Mouse (Mus musculus): Measurements from ENCODE around the gene Dram1. TPM values are rescaled to one million over a fixed set of nuclear protein-coding genes. Genes with fewer than 3 reads are reported as not detected.

Dram1 gene
- polyA plus RNA-seq (2021), result 2.7 TPM

DNA sequence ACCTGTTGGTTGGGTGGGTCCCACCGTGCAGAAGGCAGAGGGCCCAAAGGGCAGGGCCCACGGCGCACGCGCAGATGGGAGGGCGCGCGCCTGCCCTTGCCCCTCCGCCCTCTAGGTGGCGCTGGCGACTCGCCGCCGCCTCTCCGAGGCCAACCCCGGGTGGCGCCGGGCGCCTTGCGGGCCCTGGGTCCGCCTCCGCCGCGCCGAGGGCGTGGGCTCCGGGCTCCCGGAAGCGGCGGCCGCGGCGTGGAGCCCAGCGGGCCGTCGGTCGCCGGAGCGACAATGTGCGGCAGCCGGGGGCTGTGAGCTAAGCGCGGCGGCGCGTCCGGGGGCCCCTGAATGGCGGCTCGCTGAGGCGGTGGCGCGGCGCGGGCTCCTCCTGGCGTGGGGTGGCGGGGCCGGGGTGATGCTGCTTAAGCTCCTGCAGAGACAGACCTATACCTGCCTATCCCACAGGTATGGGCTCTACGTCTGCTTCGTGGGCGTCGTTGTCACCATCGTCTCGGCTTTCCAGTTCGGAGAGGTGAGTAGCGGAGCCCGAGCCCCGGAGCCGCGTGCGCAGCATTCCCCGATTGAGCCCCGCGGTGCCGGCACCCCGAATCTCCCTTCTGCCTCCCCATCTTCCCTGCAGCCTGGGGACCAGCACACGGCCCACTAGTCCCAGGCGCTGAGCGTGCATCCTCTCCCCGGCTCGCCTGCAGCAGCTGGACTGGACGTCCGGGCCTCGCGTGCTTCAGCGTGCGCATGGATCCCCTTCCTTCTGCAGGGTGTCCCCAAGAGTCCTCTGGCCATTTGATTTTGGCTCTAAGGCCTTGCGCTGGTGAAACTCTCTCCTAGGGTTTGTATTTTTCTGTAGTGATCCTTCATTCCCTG lies at the start of gene Dram1, which contains the start of gene Gnptab:
Dram1 (minus strand) TSS at position 68 of the 873 bp plus-strand sequence.
Gnptab (plus strand) TSS at position 120 of the 873 bp plus-strand sequence.
- H3K27me3 ChIP-seq, result no peaks in the 10 kb centered on the region
- DNase-seq (ENCODE audit: low read depth, low spot score) (no peak), ATAC-seq (peak; percentile 89)
- POLR2A ChIA-PET, result interaction anchor here (0.8 kb wide), 1 partner anchor 47 kb away, joined by 3 read pairs; no protein-coding TSS in a partner anchor
- in situ Hi-C loops (cut with MboI; ENCODE audit: low pct_unique_long_range_greater_than_20kb), result loop anchor here (5.0 to 10.0 kb wide), 2 partner anchors 296 to 348 kb away; no protein-coding TSS in a partner anchor
- peak; percentile 99 for TF ChIP-seq CTCF (IDR thresholded peaks at IDR 0.05)
- CTCF ChIA-PET, result interaction anchor here (0.6 to 2.6 kb wide), 15 partner anchors 11 to 97 kb away, joined by 3 to 12 read pairs (median 4); no protein-coding TSS in a partner anchor

DNA sequence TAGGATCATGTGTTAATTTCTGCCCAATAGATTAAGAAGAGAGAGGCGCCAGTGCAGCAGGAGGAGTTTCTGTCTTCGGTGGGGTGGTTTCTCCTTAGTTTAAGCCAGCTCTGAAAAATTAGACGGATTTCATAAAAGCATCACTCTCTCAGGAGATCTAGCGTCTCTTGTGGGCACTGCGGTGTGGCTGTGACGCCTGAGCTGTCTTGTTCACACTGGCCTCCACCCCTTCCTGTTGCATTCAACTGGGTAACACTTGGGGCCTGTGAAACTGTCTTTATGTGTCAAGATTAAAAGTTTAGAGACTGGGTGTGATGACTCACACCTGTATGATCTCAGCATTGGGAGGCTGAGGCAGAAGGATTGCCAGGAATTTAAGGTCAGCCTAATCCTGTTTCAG lies 49.1 kb upstream of the Dram1 start:
- ChIA-PET POLR2A (no interaction called here), CTCF (interaction anchor here (1.6 to 2.3 kb wide), 2 partner anchors 11 to 51 kb away, joined by 4 to 12 read pairs; no protein-coding TSS in a partner anchor)
- no peak for TF ChIP-seq CTCF (IDR thresholded peaks at IDR 0.05)
- DNase-seq (ENCODE audit: low read depth, low spot score), result no peak
- ATAC-seq, result no peak
- in situ Hi-C loops (cut with MboI; ENCODE audit: low pct_unique_long_range_greater_than_20kb), result loop anchor here (5.0 kb wide), 1 partner anchor 46 kb away; no protein-coding TSS in a partner anchor
- no peaks in the 10 kb centered on the region for H3K27me3 ChIP-seq

DNA sequence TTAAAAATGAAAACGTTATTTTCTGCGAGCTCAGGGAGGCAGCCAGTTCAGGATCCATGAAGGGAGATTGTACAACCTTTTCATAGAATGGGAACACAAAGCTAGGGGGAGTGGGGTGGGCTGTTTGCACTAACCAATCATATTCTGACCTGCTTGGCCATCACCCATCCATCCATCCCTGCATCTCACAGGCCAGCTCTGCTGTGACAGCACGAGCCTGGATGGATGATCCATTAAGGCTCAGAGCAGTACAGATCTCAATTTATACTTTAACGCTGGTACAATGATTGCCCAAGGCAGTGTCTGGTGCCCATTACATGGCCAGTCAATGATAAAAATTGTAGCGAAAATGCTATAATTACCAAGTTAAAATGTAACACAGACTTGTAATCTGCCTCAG lies 48.0 kb upstream of the Dram1 start:
- H3K27me3 ChIP-seq, result no peaks in the 10 kb centered on the region
- ChIA-PET POLR2A (interaction anchor here (0.9 kb wide), 1 partner anchor 48 kb away, joined by 3 read pairs; the partner anchor contains the start of genes Dram1 and Gnptab), CTCF (interaction anchor here (0.6 to 2.5 kb wide), 11 partner anchors 11 to 52 kb away, joined by 3 to 13 read pairs (median 4); partner anchors contain the start of genes Dram1 and Gnptab)
- no peak for ATAC-seq
- TF ChIP-seq CTCF (IDR thresholded peaks at IDR 0.05), result no peak
- in situ Hi-C loops (cut with MboI; ENCODE audit: low pct_unique_long_range_greater_than_20kb), result loop anchor here (5.0 kb wide), 1 partner anchor 45 kb away; no protein-coding TSS in a partner anchor
- DNase-seq (ENCODE audit: low read depth, low spot score), result no peak

DNA sequence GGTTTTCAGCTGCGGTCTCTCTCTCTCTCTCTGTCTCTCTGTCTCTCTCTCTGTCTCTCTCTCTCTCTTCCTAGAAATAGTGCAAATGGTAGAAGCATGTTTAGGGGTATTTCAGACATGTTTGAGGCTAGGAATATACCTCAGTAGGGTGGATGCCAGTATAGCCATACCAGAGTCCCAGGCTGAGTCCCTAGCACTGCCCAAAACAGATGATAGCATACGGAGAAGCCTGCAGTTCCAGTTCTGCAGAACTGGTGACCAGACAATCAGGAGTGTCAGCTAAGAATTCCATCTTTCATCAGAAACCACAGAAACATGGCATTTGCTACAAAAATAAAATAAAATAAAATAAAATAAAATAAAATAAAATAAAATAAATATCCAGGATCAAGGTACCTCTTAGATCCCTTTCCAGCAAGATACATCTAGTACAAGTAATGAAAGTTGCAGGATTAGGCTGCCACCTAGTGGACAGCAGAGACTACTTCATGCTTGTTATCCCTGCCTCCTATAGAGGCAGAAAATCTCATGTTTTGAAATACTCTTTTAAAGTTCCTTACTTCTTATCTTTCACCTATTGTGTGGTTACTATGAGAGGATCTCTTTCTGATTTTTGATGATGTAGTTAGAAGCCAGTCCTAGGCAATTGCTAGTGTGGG lies 47.4 kb upstream of the Dram1 start:
- peak; percentile 69 for TF ChIP-seq CTCF (IDR thresholded peaks at IDR 0.05)
- peak; percentile 90 for ATAC-seq
- CTCF ChIA-PET, result interaction anchor here (0.6 to 2.5 kb wide), 12 partner anchors 10 to 51 kb away, joined by 3 to 13 read pairs (median 4); partner anchors contain the start of genes Dram1 and Gnptab
- POLR2A ChIA-PET, result interaction anchor here (0.6 to 0.9 kb wide), 2 partner anchors 45 to 47 kb away, joined by 3 read pairs; partner anchors contain the start of genes Dram1 and Gnptab
- DNase-seq (ENCODE audit: low read depth, low spot score), result no peak
- no peaks in the 10 kb centered on the region for H3K27me3 ChIP-seq
- in situ Hi-C loops (cut with MboI; ENCODE audit: low pct_unique_long_range_greater_than_20kb), result loop anchor here (5.0 kb wide), 1 partner anchor 44 kb away; no protein-coding TSS in a partner anchor

DNA sequence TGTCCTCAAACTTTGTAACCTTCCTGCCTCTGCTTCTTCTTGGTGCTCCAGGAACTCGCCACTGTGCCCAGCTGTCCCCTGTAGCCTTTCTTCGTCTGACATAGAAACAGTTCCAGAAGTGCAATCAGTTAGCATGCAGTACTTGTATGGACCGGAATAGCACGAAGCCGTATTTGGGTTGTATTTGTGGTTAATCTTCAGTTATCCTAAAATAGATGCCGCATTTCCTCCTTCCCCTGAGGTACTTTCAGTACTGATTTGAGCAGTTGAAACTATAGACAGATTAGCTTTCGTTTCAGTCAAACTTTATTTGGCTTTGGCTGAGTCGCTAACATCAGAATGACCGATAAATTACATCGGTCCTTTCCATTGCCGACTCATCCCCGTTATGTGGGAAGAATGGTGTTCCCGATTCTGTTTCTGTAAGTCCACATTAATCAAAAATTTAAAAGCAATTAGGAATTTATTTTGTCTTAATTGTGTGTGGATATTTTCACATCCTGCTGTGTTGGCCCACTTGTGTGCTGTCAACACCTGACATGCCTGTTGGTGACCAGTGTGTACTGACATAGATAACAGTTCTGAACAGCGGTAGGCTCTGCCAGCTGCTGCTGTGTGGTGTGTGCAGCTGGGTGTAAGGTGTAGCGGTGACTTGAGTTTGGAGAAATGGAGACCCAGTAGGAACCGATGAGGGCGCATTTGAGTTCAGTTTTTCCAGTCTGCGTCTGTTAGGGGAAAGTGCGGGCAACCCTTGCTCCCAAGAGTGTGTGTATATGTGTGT lies 42.0 kb upstream of the Dram1 start:
- DNase-seq (ENCODE audit: low read depth, low spot score) (no peak), ATAC-seq (no peak)
- ChIA-PET CTCF (interaction anchor here (1.4 to 1.8 kb wide), 2 partner anchors 9 to 39 kb away, joined by 3 read pairs; no protein-coding TSS in a partner anchor), POLR2A (no interaction called here)
- TF ChIP-seq CTCF (IDR thresholded peaks at IDR 0.05), result no peak
- in situ Hi-C loops (cut with MboI; ENCODE audit: low pct_unique_long_range_greater_than_20kb), result no loop called here
- H3K27me3 ChIP-seq, result no peaks in the 10 kb centered on the region

DNA sequence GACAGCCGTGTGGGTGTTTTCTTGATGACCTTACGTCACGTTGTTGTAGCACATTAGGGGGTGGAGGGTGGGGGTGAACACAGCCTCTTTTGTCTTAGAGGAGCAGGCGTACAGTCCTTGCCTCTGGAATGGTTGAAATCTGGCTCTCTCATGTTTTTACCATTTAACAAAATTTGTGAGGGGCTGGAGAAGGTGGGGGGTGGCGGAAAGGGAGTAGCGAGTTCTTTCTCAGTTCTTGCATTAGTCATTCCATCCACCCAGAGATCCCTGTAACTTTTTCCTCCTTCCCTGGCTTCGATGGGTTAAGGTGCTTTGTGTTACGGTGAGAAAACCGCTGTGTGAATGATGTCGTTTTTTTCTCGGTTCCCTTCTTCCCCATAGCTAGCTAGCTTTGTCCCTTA lies 41.3 kb upstream of the Dram1 start:
- TF ChIP-seq CTCF (IDR thresholded peaks at IDR 0.05), result no peak
- ATAC-seq, result no peak

DNA sequence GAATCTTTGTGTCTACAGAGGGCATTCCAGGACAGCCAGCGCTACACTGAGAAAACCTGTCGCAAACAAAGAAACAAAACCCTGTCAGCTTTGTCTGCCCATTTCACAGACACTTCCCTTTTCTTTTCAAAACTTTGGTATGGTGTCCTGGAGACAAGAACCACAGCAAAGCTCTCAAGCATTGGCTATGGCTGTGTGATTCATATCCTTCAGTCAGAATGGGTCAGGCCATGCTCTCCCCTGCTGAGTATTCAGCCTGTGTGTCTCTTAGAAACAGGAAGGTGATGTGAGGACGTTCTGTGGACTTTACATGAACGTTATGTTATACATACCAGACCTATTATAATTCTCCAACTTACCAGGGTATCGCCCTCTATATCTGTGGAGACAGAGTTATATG lies 38.8 kb upstream of the Dram1 start:
- no peak for DNase-seq (ENCODE audit: low read depth, low spot score)
- CTCF ChIA-PET, result no interaction called here
- POLR2A ChIA-PET, result no interaction called here
- no peak for TF ChIP-seq CTCF (IDR thresholded peaks at IDR 0.05)
- ATAC-seq, result no peak
- no peaks in the 10 kb centered on the region for H3K27me3 ChIP-seq
- in situ Hi-C loops (cut with MboI; ENCODE audit: low pct_unique_long_range_greater_than_20kb), result no loop called here

More for the DNA sequence above, 41.3 kb upstream of the Dram1 start:
- H3K27me3 ChIP-seq, result no peaks in the 10 kb centered on the region
- ChIA-PET CTCF (interaction anchor here (1.4 kb wide), 1 partner anchor 10 kb away, joined by 3 read pairs; no protein-coding TSS in a partner anchor), POLR2A (no interaction called here)
- no peak for DNase-seq (ENCODE audit: low read depth, low spot score)
- in situ Hi-C loops (cut with MboI; ENCODE audit: low pct_unique_long_range_greater_than_20kb), result no loop called here

DNA sequence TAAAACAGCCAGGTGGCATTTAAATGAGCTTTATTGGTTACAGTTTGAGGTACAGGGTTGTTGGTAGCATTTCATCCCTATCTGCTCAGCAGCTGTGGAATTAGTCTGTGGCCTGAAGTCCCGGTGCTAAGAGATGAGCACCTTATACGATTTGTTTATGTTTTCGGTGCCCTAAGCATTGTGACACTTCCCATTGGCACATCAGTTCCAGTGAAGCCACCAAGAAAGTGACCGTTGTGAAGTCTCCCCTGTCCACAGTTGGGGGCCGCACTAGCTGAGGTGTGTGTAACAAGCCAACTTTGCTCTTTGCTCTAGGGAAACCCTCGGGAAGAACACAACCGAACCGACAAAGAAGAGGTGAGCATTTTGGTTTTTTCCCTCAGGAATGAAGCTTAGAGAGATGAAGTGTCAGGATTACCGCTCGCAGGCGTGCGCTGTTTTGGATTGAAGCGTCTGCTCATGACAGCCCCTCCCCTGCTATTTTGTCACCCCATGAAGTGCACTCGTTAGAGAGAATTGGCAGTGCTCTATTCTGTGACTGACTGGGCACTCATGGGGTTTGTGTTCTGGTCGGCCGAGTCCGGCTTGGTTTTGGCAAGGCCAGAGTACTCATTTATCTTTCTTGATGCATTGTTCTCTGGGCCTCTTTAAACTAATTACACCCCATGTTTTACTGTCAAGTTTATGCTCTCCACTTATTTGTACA lies 33.6 kb upstream of the Dram1 start:
- H3K27me3 ChIP-seq, result no peaks in the 10 kb centered on the region
- POLR2A ChIA-PET, result no interaction called here
- no peak for TF ChIP-seq CTCF (IDR thresholded peaks at IDR 0.05)
- DNase-seq (ENCODE audit: low read depth, low spot score) (no peak), ATAC-seq (no peak)
- CTCF ChIA-PET, result interaction anchor here (1.7 kb wide), 2 partner anchors 14 to 34 kb away, joined by 3 to 5 read pairs; partner anchors contain the start of genes Dram1 and Gnptab
- in situ Hi-C loops (cut with MboI; ENCODE audit: low pct_unique_long_range_greater_than_20kb), result no loop called here

DNA sequence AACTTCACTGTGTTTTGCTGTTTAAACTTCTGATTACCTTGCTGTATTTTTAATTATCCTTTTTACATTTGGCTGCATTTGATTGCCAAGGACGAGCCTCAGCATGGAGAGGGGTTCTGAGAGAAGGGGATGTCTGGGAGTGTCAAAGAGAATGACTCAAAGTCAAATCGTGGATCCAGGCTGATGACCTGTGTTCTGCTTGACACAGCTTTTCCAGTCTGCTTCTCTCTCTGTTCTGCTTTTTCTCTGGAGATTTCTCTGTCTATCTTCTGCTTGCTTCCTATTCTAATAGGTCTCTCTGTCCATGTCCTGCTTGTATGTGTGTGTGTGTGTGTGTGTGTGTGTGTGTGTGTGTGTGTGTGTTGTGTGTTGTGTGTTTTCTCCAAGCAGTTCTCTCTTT lies 30.9 kb upstream of the Dram1 start:
- ChIA-PET POLR2A (no interaction called here), CTCF (interaction anchor here (0.9 kb wide), 1 partner anchor 24 kb away, joined by 3 read pairs; no protein-coding TSS in a partner anchor)
- in situ Hi-C loops (cut with MboI; ENCODE audit: low pct_unique_long_range_greater_than_20kb), result no loop called here
- no peak for TF ChIP-seq CTCF (IDR thresholded peaks at IDR 0.05)
- no peaks in the 10 kb centered on the region for H3K27me3 ChIP-seq
- ATAC-seq (no peak), DNase-seq (ENCODE audit: low read depth, low spot score) (no peak)

Measured in Patski (cell line).